Mouse (Mus musculus): Measurements from ENCODE around the gene Odf4. TPM values are rescaled to one million over a fixed set of nuclear protein-coding genes. Genes with fewer than 3 reads are reported as not detected.

The Odf4 gene
- total RNA-seq, 4 experiments from 2014 or later, result 0.44 TPM; not detected in 3

Other genes starting within 250 kb of the Odf4 start
- 10 to 100 TPM; 21.6 to 24.0 (median 22.9) TPM for gene Myh10, start 235.5 kb downstream of the Odf4 start, total RNA-seq (2022)
- 10 to 100 TPM; 53.9 to 67.7 (median 65.2) TPM for gene Ndel1, start 55.2 kb downstream of the Odf4 start, total RNA-seq (2022)
- gene Rnf222, start 38.5 kb downstream of the Odf4 start, total RNA-seq (2022), result under 1 TPM in 3 of 4 experiments, not detected in 1; 0.11 to 0.28 (median 0.17) TPM
- 100 to 1,000 TPM; 676 to 808 (median 721) TPM for gene Rpl26, start 25.5 kb downstream of the Odf4 start, total RNA-seq (2022)
- gene Arhgef15, start 30.4 kb upstream of the Odf4 start, total RNA-seq (2022), result 10 to 100 TPM; 26.6 to 30.9 (median 30.1) TPM
- 1 to 10 TPM; 3.4 to 8.3 (median 6.3) TPM for gene Slc25a35, start 41.0 kb upstream of the Odf4 start, total RNA-seq (2022)
- gene Rangrf, start 48.1 kb upstream of the Odf4 start, total RNA-seq (2022), result 10 to 100 TPM; 81.3 to 98.3 (median 89.4) TPM
- 1 to 10 TPM; 4.5 to 8.2 (median 5.3) TPM for gene Pfas, start 81.4 kb upstream of the Odf4 start, total RNA-seq (2022)
- 10 to 100 TPM; 13.0 to 19.5 (median 14.9) TPM for gene Ctc1, start 88.8 kb upstream of the Odf4 start, total RNA-seq (2022)
- under 1 TPM in 2 of 4 experiments, not detected in 2; 0.33 to 0.75 TPM for gene Aurkb, start 118.6 kb upstream of the Odf4 start, total RNA-seq (2022)
- 10 to 100 TPM; 16.1 to 18.7 (median 17.1) TPM for gene Borcs6, start 132.6 kb upstream of the Odf4 start, total RNA-seq (2022)
- 1 to 10 TPM; 6.3 to 8.4 (median 7.5) TPM for gene Tmem107, start 143.7 kb upstream of the Odf4 start, total RNA-seq (2022)
- 10 to 100 TPM; 57.1 to 72.2 (median 68.6) TPM for gene Vamp2, start 161.4 kb upstream of the Odf4 start, total RNA-seq (2022)
- gene Per1, start 168.1 kb upstream of the Odf4 start, total RNA-seq (2022), result 10 to 100 TPM; 33.3 to 81.2 (median 48.5) TPM
- gene Hes7, start 193.3 kb upstream of the Odf4 start, total RNA-seq (2022), result under 1 TPM in 1 of 4 experiments, not detected in 3; 0.12 TPM
- under 1 TPM; 0.16 to 0.60 (median 0.38) TPM for gene 9130213A22Rik, start 195.5 kb upstream of the Odf4 start, total RNA-seq (2022)
- not detected for gene Aloxe3, start 198.8 kb upstream of the Odf4 start, total RNA-seq (2022)
- not detected for gene Alox12b, start 229.9 kb upstream of the Odf4 start, total RNA-seq (2022)